ENCODE assay signal across 23 mouse cellular contexts in the genomic region with DNA sequence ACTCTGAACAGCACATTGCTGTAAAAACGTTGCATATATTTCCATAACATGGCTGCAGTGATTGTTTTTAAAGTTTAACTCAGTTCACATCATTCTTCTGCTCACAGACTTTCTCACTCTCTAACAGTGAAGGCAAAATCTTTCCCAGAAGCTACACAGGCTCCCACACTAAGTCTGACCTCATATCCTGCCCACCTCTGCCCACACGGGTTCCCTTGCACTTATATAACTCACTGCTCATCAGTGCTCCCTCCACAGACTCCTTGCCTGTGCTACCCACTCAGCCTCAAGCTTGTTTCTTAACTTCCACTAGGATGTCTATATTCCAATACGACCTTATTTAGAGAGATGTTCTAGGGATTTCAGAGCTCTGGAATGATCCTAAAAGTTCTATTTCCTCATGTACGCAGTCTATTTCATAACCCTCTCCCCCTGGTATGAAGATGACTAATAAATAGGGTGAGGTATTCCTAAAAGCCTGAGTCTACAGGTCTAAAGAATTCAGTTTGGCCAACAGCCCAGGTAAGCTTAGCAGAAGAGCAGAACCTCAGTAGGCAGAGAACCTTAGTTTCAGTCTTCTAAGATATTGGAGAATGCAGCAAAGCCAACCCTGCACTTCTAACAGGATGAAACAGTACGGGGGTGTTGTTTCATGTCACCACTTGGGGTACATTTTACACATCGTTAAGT.
DNase-seq lines count a peak whose midpoint lies in the region; ATAC-seq lines count a peak whose summit lies in the region.
"Had no signal": no experiment of that assay in that cellular context is flagged by ENCODE, and none has a peak within 500 bp of the region (broad histone marks: within the 10 kb centered on the region; RNA-seq: fewer than 3 reads in every experiment).

No protein-coding gene starts in this region.

- no peak overlapping the region for H3K4me2 ChIP-seq in midbrain, embryonic 16.5 days (ENCODE audit: low read length)
- H3K4me2 ChIP-seq: forebrain, embryonic 13.5 days; heart, embryonic 13.5 days; hindbrain, embryonic 14.5 days had no signal

- H3K4me3 ChIP-seq in midbrain, embryonic 16.5 days (ENCODE audit: low read depth, low read length) = no peak overlapping the region
- H3K4me3 ChIP-seq in limb, embryonic 10.5 days = no peak overlapping the region
- H3K4me3 ChIP-seq: erythroblast, embryonic 14.5 days; forebrain, embryonic 13.5 days; gastrocnemius, adult 2 months; heart, embryonic 13.5 days; layer of hippocampus, adult 2 months had no signal

- H3K4me1 ChIP-seq in midbrain, embryonic 16.5 days (ENCODE audit: control insufficient read depth, insufficient read depth, low read length) = peaks cover 7% of the 10 kb centered on the region
- H3K4me1 ChIP-seq in limb, embryonic 10.5 days = peaks cover 13% of the 10 kb centered on the region; the same call in 1 of the 2 replicates

- no peak overlapping the region for H3K27ac ChIP-seq in midbrain, embryonic 16.5 days (ENCODE audit: low read length)
- no peak overlapping the region for H3K27ac ChIP-seq in limb, embryonic 10.5 days
- H3K27ac ChIP-seq: forebrain, embryonic 13.5 days; gastrocnemius, adult 2 months; heart, embryonic 13.5 days; hindbrain, embryonic 14.5 days; kidney, postnatal 0 days; layer of hippocampus, adult 2 months had no signal

- no peaks in the 10 kb centered on the region for H3K9me3 ChIP-seq in midbrain, embryonic 16.5 days (replicated peaks; ENCODE audit: control insufficient read depth, low read length, poor library complexity, severe bottlenecking)
- H3K9me3 ChIP-seq in limb, embryonic 10.5 days (replicated peaks) = no peaks in the 10 kb centered on the region
- H3K9me3 ChIP-seq: forebrain, embryonic 13.5 days; heart, embryonic 13.5 days had no signal

- peak; percentile 51 for DNase-seq in left cerebral cortex, adult 11 months (ENCODE audit: low spot score)
- DNase-seq in left cerebral cortex, postnatal 10 days (ENCODE audit: extremely low spot score in 1 of 2, low spot score in 2 of 2) = no peak
- DNase-seq in 3T3-L1 (ENCODE audit: low read depth, low spot score) (peak; percentile 72), NIH3T3 (ENCODE audit: low read depth) (peak; percentile 65)
- peak; percentile 41 for DNase-seq in induced T-regulatory cell, adult 2 months (ENCODE audit: low read depth)
- no peak for DNase-seq in layer of hippocampus, postnatal 25 days (ENCODE audit: extremely low spot score in 1 of 2, low spot score in 1 of 2)
- no peak for DNase-seq in limb, embryonic 10.5 days (ENCODE audit: low spot score)
- DNase-seq: cerebellum, adult 8-10 months; gastrocnemius, adult 2 months; heart, postnatal 36 days; liver, postnatal 0 days; lung, postnatal 4 days; spleen, adult 18-20 months; thymus, adult 18-20 months; thymus, postnatal 4 days had no signal

- H3K27me3 ChIP-seq in midbrain, embryonic 16.5 days (ENCODE audit: control insufficient read depth, insufficient read depth, low read depth, low read length) = no peaks in the 10 kb centered on the region
- no peaks in the 10 kb centered on the region for H3K27me3 ChIP-seq in limb, embryonic 10.5 days (ENCODE audit: low read depth, poor library complexity, severe bottlenecking)
- H3K27me3 ChIP-seq: forebrain, embryonic 13.5 days; heart, embryonic 13.5 days had no signal

- H3K9ac ChIP-seq in midbrain, embryonic 16.5 days (ENCODE audit: low read depth, low read length) = no peak overlapping the region
- H3K9ac ChIP-seq: forebrain, embryonic 13.5 days; heart, embryonic 13.5 days; hindbrain, embryonic 14.5 days; liver, postnatal 0 days had no signal

- intact Hi-C loops in left cerebral cortex, postnatal 10 days (cut with DNase I) = no loop called here

- WGBS in midbrain, embryonic 16.5 days = 94% methylated on average over 6 of the region's 6 CpGs
- 81% methylated on average over 6 of the region's 6 CpGs for WGBS in limb, embryonic 10.5 days

- H3K36me3 ChIP-seq in midbrain, embryonic 16.5 days (ENCODE audit: control insufficient read depth, insufficient read depth, low read length) = no peaks in the 10 kb centered on the region
- peaks cover 43% of the 10 kb centered on the region for H3K36me3 ChIP-seq in limb, embryonic 10.5 days

- no peak for ATAC-seq in midbrain, embryonic 16.5 days
- ATAC-seq: forebrain, embryonic 13.5 days; intestine, postnatal 0 days; liver, postnatal 0 days had no signal

Comparison
In these comparisons a context has a peak if more than half of its experiments do, and no peak if none do; other contexts are left out.
1. DNase-seq: peak in left cerebral cortex, adult 11 months (single experiment), 3T3-L1 (single experiment), NIH3T3 (single experiment) and induced T-regulatory cell, adult 2 months (single experiment); none in left cerebral cortex, postnatal 10 days (0 of 2), layer of hippocampus, postnatal 25 days (0 of 2) and limb, embryonic 10.5 days (single experiment).